Mouse (Mus musculus) heart, postnatal 0 days (tissue): ENCODE results near the gene Itprip.

Experiments
- CTCF ChIP-seq: IDR thresholded peaks from 2 replicates; pipeline ENCODE4 v1.5.1; 2016; ENCODE audit warnings: antibody characterized with exemption, control low read depth, low read depth
- EP300 ChIP-seq: IDR thresholded peaks from 2 replicates; pipeline ENCODE4 v1.6.1; 2016; ENCODE audit warnings: antibody characterized with exemption, low read depth

DNA sequence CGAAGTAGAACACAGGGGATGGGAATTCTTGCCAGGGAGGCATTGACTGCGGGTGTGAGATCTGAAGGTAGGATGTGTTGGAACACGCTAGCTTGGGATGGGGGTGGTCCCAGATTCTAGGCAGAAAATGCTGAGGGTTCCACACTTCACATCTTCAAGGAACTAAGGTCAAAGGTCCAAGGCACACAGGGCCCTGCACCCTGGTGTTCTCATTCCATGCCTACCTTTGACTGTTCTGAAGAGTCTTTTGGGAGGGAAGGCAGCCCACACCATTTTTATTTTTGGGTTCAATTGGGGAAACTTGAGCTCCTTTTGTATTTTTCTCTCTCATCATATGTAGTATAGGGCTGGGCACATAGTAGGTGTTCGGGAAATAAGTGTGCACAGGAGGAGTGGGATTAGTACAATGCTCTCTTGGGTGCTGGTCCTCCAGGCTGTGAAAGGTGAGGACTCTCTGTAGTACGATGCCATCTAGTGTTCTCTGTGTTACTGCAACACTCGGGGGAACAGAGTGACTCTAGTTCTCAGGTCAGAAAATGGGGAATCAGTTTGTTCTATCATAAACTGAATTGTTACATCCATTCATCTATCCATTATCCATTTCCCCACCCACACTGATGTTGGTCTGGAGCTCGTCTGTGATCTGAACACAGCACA lies 13.0 kb upstream of the Itprip start:
- TF ChIP-seq EP300 (no peak), CTCF (peak; percentile 93)
